Mouse (Mus musculus) embryonic fibroblast, embryonic 13.5 days (primary cell): ENCODE data around the gene Fam20a.

Source experiments
- CTCF ChIP-seq: IDR thresholded peaks from 2 replicates; pipeline ENCODE4 v1.5.1; 2011; ENCODE audit warnings: mild to moderate bottlenecking, control low read depth, low read length, moderate library complexity, borderline replicate concordance; ENCODE audit not compliant: insufficient read depth
- POLR2A ChIP-seq: IDR thresholded peaks from 2 replicates; pipeline ENCODE4 v1.6.1; 2011; ENCODE audit warnings: low read depth, mild to moderate bottlenecking, control low read depth, low read length, moderate library complexity

- no peak for TF ChIP-seq CTCF
- no peak for TF ChIP-seq POLR2A
Observed at GRCm38 (mm10) chr11:109745210-109745609, 23.1 kb upstream of the Fam20a start.
